Mouse (Mus musculus): ENCODE measurements around the gene Ccser1.

The Ccser1 gene

GRCm38 (mm10) chr6:61300441-61300840 lies 120.3 kb downstream of the Ccser1 start:
- no peak for DNase-seq (ENCODE audit: low read depth)

- no peak for DNase-seq (ENCODE audit: low read depth)
These were observed 120.9 kb downstream of the Ccser1 start for GRCm38 (mm10) chr6:61300975-61301374.

GRCm38 (mm10) chr6:61301631-61302030 lies 121.5 kb downstream of the Ccser1 start:
- no peak for DNase-seq (ENCODE audit: low read depth)

- no peak for DNase-seq (ENCODE audit: low read depth)
These were observed 131.4 kb downstream of the Ccser1 start for GRCm38 (mm10) chr6:61311324-61312091.

- DNase-seq (ENCODE audit: low read depth): no peak
These were observed 135.9 kb downstream of the Ccser1 start for GRCm38 (mm10) chr6:61315884-61316601.

- no peak for DNase-seq (ENCODE audit: low read depth)
These were observed 140.7 kb downstream of the Ccser1 start for GRCm38 (mm10) chr6:61320842-61321241.

GRCm38 (mm10) chr6:61322328-61322727 lies 142.2 kb downstream of the Ccser1 start:
- DNase-seq (ENCODE audit: low read depth): no peak

GRCm38 (mm10) chr6:61326131-61326530 lies 146.0 kb downstream of the Ccser1 start:
- DNase-seq (ENCODE audit: low read depth): no peak

GRCm38 (mm10) chr6:61328981-61329380 lies 148.9 kb downstream of the Ccser1 start:
- DNase-seq (ENCODE audit: low read depth): no peak

GRCm38 (mm10) chr6:61329593-61330540 lies 149.7 kb downstream of the Ccser1 start:
- no peak for DNase-seq (ENCODE audit: low read depth)

- no peak for DNase-seq (ENCODE audit: low read depth)
These were observed 154.3 kb downstream of the Ccser1 start for GRCm38 (mm10) chr6:61334466-61334865.

- no peak for DNase-seq (ENCODE audit: low read depth)
These were observed 167.1 kb downstream of the Ccser1 start for GRCm38 (mm10) chr6:61347045-61347838.

GRCm38 (mm10) chr6:61363722-61364121 lies 183.6 kb downstream of the Ccser1 start:
- no peak for DNase-seq (ENCODE audit: low read depth)

GRCm38 (mm10) chr6:61382526-61382925 lies 202.4 kb downstream of the Ccser1 start:
- no peak for DNase-seq (ENCODE audit: low read depth)

- DNase-seq (ENCODE audit: low read depth): no peak
These were observed 202.9 kb downstream of the Ccser1 start for GRCm38 (mm10) chr6:61382991-61383390.

- no peak for DNase-seq (ENCODE audit: low read depth)
These were observed 206.9 kb downstream of the Ccser1 start for GRCm38 (mm10) chr6:61387046-61387445.

GRCm38 (mm10) chr6:61427490-61427889 lies 247.4 kb downstream of the Ccser1 start:
- no peak for DNase-seq (ENCODE audit: low read depth)

- no peak for DNase-seq (ENCODE audit: low read depth)
These were observed 251.0 kb downstream of the Ccser1 start for GRCm38 (mm10) chr6:61430881-61431725.

GRCm38 (mm10) chr6:61431726-61431984 lies 251.5 kb downstream of the Ccser1 start:
- no peak for DNase-seq (ENCODE audit: low read depth)

GRCm38 (mm10) chr6:61432167-61432566 lies 252.0 kb downstream of the Ccser1 start:
- no peak for DNase-seq (ENCODE audit: low read depth)

GRCm38 (mm10) chr6:61432703-61433102 lies 252.6 kb downstream of the Ccser1 start:
- no peak for DNase-seq (ENCODE audit: low read depth)

All from c-Kit-positive CD71-positive TER-119-negative erythroid progenitor cells, embryonic 14.5 days (primary cell).